Mouse (Mus musculus) C2C12 (cell line): ENCODE data around the gene Slc38a10.

ENCODE experiments used
- CEBPB ChIP-seq: IDR thresholded peaks from one replicate; pipeline ENCODE4 v1.6.1; 2011; ENCODE audit warnings: low read depth, mild to moderate bottlenecking, control low read depth, moderate library complexity
- CTCF ChIP-seq: IDR thresholded peaks from one replicate; pipeline ENCODE4 v1.5.1; 2011; ENCODE audit not compliant: control insufficient read depth, insufficient read depth, insufficient read length
- FOSL1 ChIP-seq: IDR thresholded peaks from one replicate; pipeline ENCODE4 v1.8.0; 2011; ENCODE audit warnings: mild to moderate bottlenecking, low read length; ENCODE audit not compliant: poor library complexity, insufficient read depth, severe bottlenecking
- MAX ChIP-seq: IDR thresholded peaks from one replicate; pipeline ENCODE4 v1.6.1; 2011; ENCODE audit warnings: mild to moderate bottlenecking, control low read depth
- MYOD1 ChIP-seq: IDR thresholded peaks from one replicate; pipeline ENCODE4 v1.6.1; 2011; ENCODE audit warnings: low read depth; ENCODE audit not compliant: control insufficient read depth, insufficient read length
- MYOG ChIP-seq: IDR thresholded peaks from one replicate; pipeline ENCODE4 v1.6.1; 2011; ENCODE audit not compliant: control insufficient read depth, insufficient read length; ENCODE audit errors: extremely low read depth
- USF1 ChIP-seq: IDR thresholded peaks from one replicate; pipeline ENCODE4 v1.6.1; 2011; ENCODE audit warnings: low read depth, mild to moderate bottlenecking, control low read depth, moderate library complexity

DNA sequence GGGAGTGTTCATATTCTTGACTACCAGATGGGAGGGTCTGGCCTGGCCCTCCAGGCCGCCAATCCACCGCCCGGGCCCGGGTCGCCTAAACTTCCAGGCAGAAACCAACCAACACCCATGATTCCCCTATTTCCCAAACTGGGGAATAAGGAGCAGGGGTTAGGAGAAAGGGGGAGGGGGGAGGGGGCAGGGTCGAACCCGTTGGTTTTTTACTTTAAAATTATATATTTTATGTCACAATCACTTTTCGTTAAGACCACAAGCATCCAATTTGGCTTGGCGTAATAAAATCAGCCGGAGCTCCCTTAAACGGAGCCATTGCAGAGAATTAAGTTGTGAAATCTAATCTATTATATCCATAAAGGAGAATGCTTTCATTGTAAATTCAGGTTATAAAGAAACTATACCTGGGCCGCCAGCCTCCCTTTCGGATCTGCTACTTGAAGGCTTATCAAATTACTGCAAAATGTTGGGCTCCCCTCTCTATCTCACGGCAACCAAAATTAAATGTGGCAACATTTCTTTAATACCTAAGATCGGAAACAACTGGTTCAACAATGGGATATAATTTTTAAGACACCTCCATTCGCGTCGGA is 35.1 kb upstream of the Slc38a10 start:
- TF ChIP-seq USF1 (no peak), CTCF (no peak), MAX (no peak), FOSL1 (no peak), CEBPB (no peak), MYOG (no peak), MYOD1 (no peak)
